Comparison of ENCODE assay signal across 21 mouse cellular contexts in the genomic region with DNA sequence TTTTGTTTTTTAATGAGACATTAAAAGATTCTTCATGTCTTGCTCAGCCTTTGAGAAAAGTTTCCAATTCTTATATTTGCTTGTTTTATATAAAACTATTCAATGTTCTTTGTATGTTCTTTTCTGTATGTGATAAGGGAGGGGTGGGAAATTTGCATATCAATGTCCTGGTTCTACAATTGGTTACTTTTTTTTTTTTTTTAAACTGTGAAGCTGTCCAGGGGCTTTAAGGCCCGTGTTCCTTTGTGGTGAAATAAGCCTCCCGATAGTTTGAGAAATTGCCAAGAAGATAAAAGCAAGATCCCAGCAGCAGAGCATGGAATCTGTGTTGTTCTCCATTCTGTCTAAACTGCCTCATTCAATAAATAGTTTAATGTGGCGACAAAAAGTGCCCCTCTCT.
DNase-seq lines count a peak whose midpoint lies in the region; ATAC-seq lines count a peak whose summit lies in the region.
"Had no signal": no experiment of that assay in that cellular context is flagged by ENCODE, and none has a peak within 500 bp of the region (broad histone marks: within the 10 kb centered on the region; RNA-seq: fewer than 3 reads in every experiment).

No protein-coding gene starts in this region.

- H3K27ac ChIP-seq in forebrain, embryonic 12.5 days, result peak overlapping the region; percentile 66; the same call in 1 of the 2 replicates
- no peak overlapping the region for H3K27ac ChIP-seq in forebrain, embryonic 11.5 days (ENCODE audit: low read depth, low read length)
- H3K27ac ChIP-seq in liver, embryonic 13.5 days, result peak overlapping the region; percentile 58; the same call in 1 of the 2 replicates
- peak overlapping the region; percentile 35 for H3K27ac ChIP-seq in neural tube, embryonic 13.5 days (replicated peaks)
- H3K27ac ChIP-seq: embryonic facial prominence, embryonic 12.5 days; heart, adult 2 months; heart, embryonic 15.5 days had no signal

- no peak for ATAC-seq in forebrain, embryonic 12.5 days (ENCODE audit: low FRiP score)
- no peak for ATAC-seq in forebrain, embryonic 11.5 days (replicated peaks; ENCODE audit: low FRiP score)
- no peak for ATAC-seq in liver, embryonic 13.5 days (ENCODE audit: low read depth)
- ATAC-seq in neural tube, embryonic 13.5 days (ENCODE audit: low read depth), result no peak
- ATAC-seq: CD4-positive, CD25-positive, alpha-beta regulatory T cell, adult 4 months; forebrain, postnatal 0 days; inflammation-experienced regulatory T-cells, adult 6 months had no signal

- no peak overlapping the region for H3K4me2 ChIP-seq in forebrain, embryonic 12.5 days
- H3K4me2 ChIP-seq in forebrain, embryonic 11.5 days (ENCODE audit: low read depth, low read length, severe bottlenecking), result no peak overlapping the region
- H3K4me2 ChIP-seq in liver, embryonic 13.5 days, result no peak overlapping the region
- no peak overlapping the region for H3K4me2 ChIP-seq in neural tube, embryonic 13.5 days
- H3K4me2 ChIP-seq: embryonic facial prominence, embryonic 12.5 days; heart, embryonic 11.5 days; heart, embryonic 15.5 days had no signal

- DNase-seq in forebrain, embryonic 11.5 days (ENCODE audit: low spot score), result no peak
- DNase-seq in liver, embryonic 13.5 days, result no peak
- no peak for DNase-seq in liver
- DNase-seq in neural tube, embryonic 10.5 days (ENCODE audit: extremely low spot score, low spot score), result no peak
- no peak for DNase-seq in cerebellum, postnatal 4 days (ENCODE audit: low spot score in 2 of 2)
- DNase-seq: adrenal gland, adult 8-10 months; adrenal gland, postnatal 36 days; B cell, adult 2 months; cerebellum, adult 11 months; cerebellum, adult 8-10 months; cerebellum, postnatal 14 days; gastrocnemius, postnatal 14 days; heart, adult 2 months had no signal

- H3K27me3 ChIP-seq in forebrain, embryonic 12.5 days, result no peaks in the 10 kb centered on the region
- H3K27me3 ChIP-seq in forebrain, embryonic 11.5 days (ENCODE audit: control insufficient read depth, insufficient read depth, low read length), result no peaks in the 10 kb centered on the region
- H3K27me3 ChIP-seq in liver, embryonic 13.5 days, result no peaks in the 10 kb centered on the region
- no peaks in the 10 kb centered on the region for H3K27me3 ChIP-seq in neural tube, embryonic 13.5 days
- H3K27me3 ChIP-seq: embryonic facial prominence, embryonic 12.5 days; heart, embryonic 15.5 days had no signal

- WGBS in forebrain, embryonic 12.5 days, result 22% methylated on average over 3 of the region's 3 CpGs
- 42% methylated on average over 3 of the region's 3 CpGs for WGBS in forebrain, embryonic 11.5 days
- 77% methylated on average over 3 of the region's 3 CpGs for WGBS in liver, embryonic 13.5 days (ENCODE audit: insufficient replicate concordance)
- WGBS in neural tube, embryonic 13.5 days, result 34% methylated on average over 3 of the region's 3 CpGs

- peaks cover 14% of the 10 kb centered on the region for H3K4me1 ChIP-seq in forebrain, embryonic 12.5 days
- no peaks in the 10 kb centered on the region for H3K4me1 ChIP-seq in forebrain, embryonic 11.5 days (replicated peaks; ENCODE audit: control insufficient read depth, insufficient read depth, low read length)
- peaks cover 15% of the 10 kb centered on the region for H3K4me1 ChIP-seq in liver, embryonic 13.5 days (replicated peaks)
- peaks cover 26% of the 10 kb centered on the region for H3K4me1 ChIP-seq in neural tube, embryonic 13.5 days (replicated peaks)
- H3K4me1 ChIP-seq: embryonic facial prominence, embryonic 12.5 days had no signal

- peaks cover 25% of the 10 kb centered on the region for H3K36me3 ChIP-seq in forebrain, embryonic 12.5 days (replicated peaks)
- H3K36me3 ChIP-seq in forebrain, embryonic 11.5 days (ENCODE audit: control insufficient read depth, insufficient read depth, low read length), result no peaks in the 10 kb centered on the region
- peaks cover 42% of the 10 kb centered on the region for H3K36me3 ChIP-seq in liver, embryonic 13.5 days
- peaks cover 20% of the 10 kb centered on the region for H3K36me3 ChIP-seq in neural tube, embryonic 13.5 days

- H3K4me3 ChIP-seq in forebrain, embryonic 12.5 days (replicated peaks), result no peak overlapping the region
- H3K4me3 ChIP-seq in forebrain, embryonic 11.5 days (ENCODE audit: low read depth, low read length), result no peak overlapping the region
- no peak overlapping the region for H3K4me3 ChIP-seq in liver, embryonic 13.5 days (replicated peaks)
- H3K4me3 ChIP-seq in neural tube, embryonic 13.5 days, result no peak overlapping the region
- H3K4me3 ChIP-seq: embryonic facial prominence, embryonic 12.5 days; heart, adult 2 months; heart, embryonic 15.5 days had no signal

- no peaks in the 10 kb centered on the region for H3K9me3 ChIP-seq in forebrain, embryonic 12.5 days
- H3K9me3 ChIP-seq in forebrain, embryonic 11.5 days (ENCODE audit: control insufficient read depth, low read length), result no peaks in the 10 kb centered on the region
- H3K9me3 ChIP-seq in liver, embryonic 13.5 days (replicated peaks), result no peaks in the 10 kb centered on the region
- H3K9me3 ChIP-seq in neural tube, embryonic 13.5 days, result no peaks in the 10 kb centered on the region
- H3K9me3 ChIP-seq: embryonic facial prominence, embryonic 12.5 days; heart, embryonic 15.5 days had no signal

- 0 out of 2 replicates have a peak overlapping the region, but pooled peaks have one; percentile 7 for H3K9ac ChIP-seq in forebrain, embryonic 12.5 days
- H3K9ac ChIP-seq in forebrain, embryonic 11.5 days (ENCODE audit: low read length), result no peak overlapping the region
- H3K9ac ChIP-seq in liver, embryonic 13.5 days, result no peak overlapping the region
- H3K9ac ChIP-seq in neural tube, embryonic 13.5 days, result no peak overlapping the region
- H3K9ac ChIP-seq: embryonic facial prominence, embryonic 12.5 days; forebrain, postnatal 0 days; heart, embryonic 15.5 days had no signal
